Mouse (Mus musculus): ENCODE measurements at regions not wholly inside any gene's neighbourhood (a gene's known extent, or its start where the extent isn't known, plus 50 kb on each side); places are given as distances from the start of the nearest gene placed in this dataset.

DNA sequence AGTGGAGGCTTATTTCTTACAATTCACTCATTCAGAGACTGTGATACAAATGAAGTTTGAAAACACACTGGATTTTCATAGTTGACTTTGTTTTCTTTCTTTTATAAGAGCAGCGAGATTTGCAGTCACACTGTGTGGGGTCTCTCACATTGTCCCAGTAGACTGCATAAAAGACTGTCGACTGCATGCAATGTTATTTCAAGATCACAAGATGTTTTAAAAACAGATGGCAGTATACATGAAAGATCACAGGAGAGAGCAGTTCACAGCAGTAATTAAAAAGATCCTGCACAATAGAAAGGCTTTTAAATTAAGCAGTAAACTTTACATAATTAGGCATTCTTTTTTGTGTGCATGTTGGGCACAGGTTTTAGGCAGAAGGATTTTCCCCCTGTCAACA is 865.1 kb upstream of the Got2 start:
- Histone ChIP-seq H3K9me3 (ENCODE audit: low read length) (no peaks in the 10 kb centered on the region), H3K4me1 (ENCODE audit: insufficient read depth, low read length) (no peaks in the 10 kb centered on the region), H3K27me3 (ENCODE audit: insufficient read depth, low read length) (no peaks in the 10 kb centered on the region), H3K9ac (replicated peaks; ENCODE audit: low read length, poor library complexity, severe bottlenecking) (no peak overlapping the region), H3K36me3 (ENCODE audit: insufficient read depth, low read length) (no peaks in the 10 kb centered on the region), H3K27ac (ENCODE audit: low read depth, low read length) (no peak overlapping the region), H3K4me2 (ENCODE audit: low read depth, low read length, poor library complexity, severe bottlenecking) (no peak overlapping the region), H3K4me3 (ENCODE audit: low read depth, low read length) (no peak overlapping the region)
- ATAC-seq (ENCODE audit: low FRiP score) = no peak
- no peak for TF ChIP-seq CTCF (IDR thresholded peaks at IDR 0.05)
- WGBS = 23% methylated on average over 2 of the region's 2 CpGs
- no peak for DNase-seq (ENCODE audit: low spot score)

DNA sequence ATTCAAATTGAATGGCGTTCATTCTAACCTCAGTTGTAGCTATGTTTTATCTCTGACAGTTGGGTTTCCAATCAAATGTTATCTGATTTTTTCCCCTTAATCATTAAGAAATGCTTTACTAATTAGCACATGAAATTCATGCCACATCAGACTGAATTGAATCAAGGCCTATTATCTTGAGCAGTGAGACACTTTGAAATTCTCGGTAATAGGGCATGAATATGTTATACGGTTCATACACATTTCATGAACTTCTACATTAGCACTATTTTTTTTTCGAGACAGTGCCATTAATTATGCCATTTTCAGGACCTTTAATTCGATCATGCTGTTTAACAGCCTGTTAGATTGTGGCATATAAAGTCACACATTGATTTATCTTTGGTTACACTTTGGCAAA is 860.5 kb upstream of the Got2 start:
- Histone ChIP-seq H3K9ac (replicated peaks; ENCODE audit: low read length, poor library complexity, severe bottlenecking) (no peak overlapping the region), H3K4me3 (ENCODE audit: low read depth, low read length) (no peak overlapping the region), H3K27ac (ENCODE audit: low read depth, low read length) (no peak overlapping the region), H3K9me3 (ENCODE audit: low read length) (no peaks in the 10 kb centered on the region), H3K4me2 (ENCODE audit: low read depth, low read length, poor library complexity, severe bottlenecking) (no peak overlapping the region), H3K27me3 (ENCODE audit: insufficient read depth, low read length) (no peaks in the 10 kb centered on the region), H3K4me1 (ENCODE audit: insufficient read depth, low read length) (no peaks in the 10 kb centered on the region), H3K36me3 (ENCODE audit: insufficient read depth, low read length) (no peaks in the 10 kb centered on the region)
- DNase-seq (ENCODE audit: low spot score) (no peak), ATAC-seq (ENCODE audit: low FRiP score) (no peak)
- WGBS = 53% methylated on average over 5 of the region's 5 CpGs
- TF ChIP-seq CTCF (IDR thresholded peaks at IDR 0.05) = no peak

DNA sequence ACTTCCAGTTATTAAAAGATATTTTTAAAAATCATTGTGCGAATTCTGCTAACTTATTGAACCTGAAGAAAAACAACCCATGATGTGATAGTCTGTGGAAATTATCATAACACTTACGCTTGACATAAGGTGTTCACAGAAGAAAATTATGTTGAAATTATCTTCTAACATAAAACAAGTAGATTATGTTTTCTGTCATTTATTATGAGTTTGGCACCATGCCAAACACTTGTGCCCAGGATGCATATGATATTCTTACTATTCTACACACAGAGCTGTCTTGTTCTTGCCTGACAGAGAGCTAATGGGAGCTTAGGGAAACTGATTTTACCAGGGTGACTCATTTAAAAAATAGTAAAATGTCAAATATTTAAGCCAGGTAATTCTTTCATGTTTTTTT is 850.2 kb upstream of the Got2 start:
- no peak overlapping the region for H3K27ac ChIP-seq (ENCODE audit: low read depth, low read length)
- H3K4me2 ChIP-seq (ENCODE audit: low read depth, low read length, poor library complexity, severe bottlenecking) = no peak overlapping the region
- WGBS = 92% methylated on average over 2 of the region's 2 CpGs
- peak; percentile 8 for DNase-seq (ENCODE audit: low spot score)
- no peak for TF ChIP-seq CTCF (IDR thresholded peaks at IDR 0.05)
- no peak overlapping the region for H3K9ac ChIP-seq (replicated peaks; ENCODE audit: low read length, poor library complexity, severe bottlenecking)
- H3K4me3 ChIP-seq (ENCODE audit: low read depth, low read length) = no peak overlapping the region
- H3K36me3 ChIP-seq (ENCODE audit: insufficient read depth, low read length) = no peaks in the 10 kb centered on the region
- ATAC-seq (ENCODE audit: low FRiP score) = no peak
- no peaks in the 10 kb centered on the region for H3K27me3 ChIP-seq (ENCODE audit: insufficient read depth, low read length)
- no peaks in the 10 kb centered on the region for H3K4me1 ChIP-seq (ENCODE audit: insufficient read depth, low read length)
- H3K9me3 ChIP-seq (ENCODE audit: low read length) = no peaks in the 10 kb centered on the region
